Mouse (Mus musculus) heart, adult 11 months (tissue): ENCODE measurements around the gene Olfr1276.

Experiments
- DNase-seq: peaks from one replicate; pipeline ENCODE4 v3.0.0; 2022

Gene Olfr1276

GRCm38 (mm10) chr2:111254216-111254615, at the start of gene Olfr1276:
Olfr1276 (plus strand) TSS chr2:111254516.
- DNase-seq, result no peak

- no peak for DNase-seq
These were observed 24.8 kb upstream of the Olfr1276 start, which contains the start of gene 4930430A15Rik for GRCm38 (mm10) chr2:111229502-111229901. 4930430A15Rik (minus strand) TSS chr2:111229602.

- no peak for DNase-seq
These were observed 19.1 kb upstream of the Olfr1276 start, which contains the start of gene Olfr1275 for GRCm38 (mm10) chr2:111235186-111235585. Olfr1275 (minus strand) TSS chr2:111235286.

GRCm38 (mm10) chr2:111274006-111274405, 19.7 kb downstream of the Olfr1276 start, which contains the start of gene Olfr1277:
Olfr1277 (minus strand) TSS chr2:111274106.
- DNase-seq, result no peak

- DNase-seq, result no peak
These were observed 35.5 kb downstream of the Olfr1276 start, which contains the start of gene Olfr1278 for GRCm38 (mm10) chr2:111289836-111290235. Olfr1278 (plus strand) TSS chr2:111290136.

GRCm38 (mm10) chr2:111298541-111298940, 44.2 kb downstream of the Olfr1276 start:
- DNase-seq, result no peak

- no peak for DNase-seq
These were observed 46.1 kb downstream of the Olfr1276 start, which contains the start of gene Olfr1279 for GRCm38 (mm10) chr2:111300374-111300773. Olfr1279 (plus strand) TSS chr2:111300635.
